Comparison of ENCODE assay signal across 8 mouse cellular contexts in genomic region chr17:47596162-47596838, GRCm38 (mm10). TPM values are rescaled to one million over a fixed set of nuclear protein-coding genes. Genes with fewer than 3 reads are reported as not detected.
DNase-seq lines count a peak whose midpoint lies in the region; ATAC-seq and TF ChIP-seq lines count a peak whose summit lies in the region.

No protein-coding gene starts in this region.

- no peaks in the 10 kb centered on the region for H3K9me3 ChIP-seq in kidney, embryonic 14.5 days (ENCODE audit: control insufficient read depth, low read length)
- no peaks in the 10 kb centered on the region for H3K9me3 ChIP-seq in hindbrain, embryonic 13.5 days
- H3K9me3 ChIP-seq in midbrain, embryonic 11.5 days (ENCODE audit: control insufficient read depth, low read length) = no peaks in the 10 kb centered on the region

- no peak for TF ChIP-seq CTCF in brain, embryonic 14.5 days (IDR thresholded peaks at IDR 0.05; ENCODE audit: borderline replicate concordance, extremely low read depth, insufficient read depth, insufficient read length)

- no peak for DNase-seq in kidney, adult 9 months
- DNase-seq in brain, embryonic 14.5 days (ENCODE audit: low read depth) = peak; percentile 22
- DNase-seq in midbrain, embryonic 11.5 days (ENCODE audit: low spot score, missing footprints) = peak; percentile 97
- no peak for DNase-seq in gastrocnemius, adult 18-20 months (ENCODE audit: low spot score)
- DNase-seq in embryo, embryonic 10 days (ENCODE audit: low spot score) = no peak
- DNase-seq in kidney, postnatal 36 days = no peak

- peaks cover 34% of the 10 kb centered on the region for H3K4me1 ChIP-seq in kidney, embryonic 14.5 days (ENCODE audit: control insufficient read depth, insufficient read depth, low read length)
- peaks cover 53% of the 10 kb centered on the region for H3K4me1 ChIP-seq in hindbrain, embryonic 13.5 days (replicated peaks)
- peaks cover 37% of the 10 kb centered on the region for H3K4me1 ChIP-seq in midbrain, embryonic 11.5 days (ENCODE audit: control insufficient read depth, insufficient read depth, low read length)

- H3K36me3 ChIP-seq in kidney, embryonic 14.5 days (ENCODE audit: control insufficient read depth, insufficient read depth, low read length) = peaks cover 51% of the 10 kb centered on the region
- H3K36me3 ChIP-seq in hindbrain, embryonic 13.5 days = peaks cover 28% of the 10 kb centered on the region
- H3K36me3 ChIP-seq in midbrain, embryonic 11.5 days (ENCODE audit: control insufficient read depth, insufficient read depth, low read length) = peaks cover 2% of the 10 kb centered on the region

- WGBS in kidney, embryonic 14.5 days = 21% methylated on average over 6 of the region's 6 CpGs
- 29% methylated on average over 6 of the region's 6 CpGs for WGBS in hindbrain, embryonic 13.5 days
- 15% methylated on average over 6 of the region's 6 CpGs for WGBS in midbrain, embryonic 11.5 days

- ATAC-seq in kidney, embryonic 14.5 days (ENCODE audit: low FRiP score, low TSS enrichment) = no peak
- no peak for ATAC-seq in hindbrain, embryonic 13.5 days (ENCODE audit: low FRiP score)
- peak; percentile 33 for ATAC-seq in midbrain, embryonic 11.5 days (ENCODE audit: low FRiP score)

- H3K4me3 ChIP-seq in kidney, embryonic 14.5 days (ENCODE audit: low read length) = peak overlapping the region; percentile 81
- peak overlapping the region; percentile 73 for H3K4me3 ChIP-seq in hindbrain, embryonic 13.5 days
- peak overlapping the region; percentile 78 for H3K4me3 ChIP-seq in midbrain, embryonic 11.5 days (ENCODE audit: low read depth, low read length)

- no peaks in the 10 kb centered on the region for H3K27me3 ChIP-seq in kidney, embryonic 14.5 days (ENCODE audit: control insufficient read depth, insufficient read depth, low read length)
- H3K27me3 ChIP-seq in hindbrain, embryonic 13.5 days = 0 out of 2 replicates have a peak, but pooled peaks cover 6% of the 10 kb centered on the region
- H3K27me3 ChIP-seq in midbrain, embryonic 11.5 days (ENCODE audit: control insufficient read depth, insufficient read depth, low read length) = no peaks in the 10 kb centered on the region

- peak overlapping the region; percentile 90 for H3K9ac ChIP-seq in kidney, embryonic 14.5 days (ENCODE audit: low read depth, low read length)
- peak overlapping the region; percentile 85 for H3K9ac ChIP-seq in hindbrain, embryonic 13.5 days
- H3K9ac ChIP-seq in midbrain, embryonic 11.5 days (ENCODE audit: low read length) = peak overlapping the region; percentile 87

- TF ChIP-seq POLR2A in brain, embryonic 14.5 days (IDR thresholded peaks at IDR 0.05; ENCODE audit: borderline replicate concordance, extremely low read depth, insufficient read depth, insufficient read length, poor library complexity, severe bottlenecking) = no peak

- H3K4me2 ChIP-seq in kidney, embryonic 14.5 days (replicated peaks; ENCODE audit: low read depth, low read length) = peak overlapping the region; percentile 70
- H3K4me2 ChIP-seq in hindbrain, embryonic 13.5 days = peak overlapping the region; percentile 98
- H3K4me2 ChIP-seq in midbrain, embryonic 11.5 days = peak overlapping the region; percentile 86

- H3K27ac ChIP-seq in kidney, embryonic 14.5 days (ENCODE audit: low read depth, low read length) = peak overlapping the region; percentile 95
- H3K27ac ChIP-seq in hindbrain, embryonic 13.5 days = peak overlapping the region; percentile 88
- peak overlapping the region; percentile 97 for H3K27ac ChIP-seq in midbrain, embryonic 11.5 days (ENCODE audit: low read depth, low read length)

RNA-seq across cellular contexts. Expression of gene Bysl, which starts 15.0 kb away (rescaled TPM):
- 19.5 and 24.4 TPM in 2 replicates for polyA plus RNA-seq in kidney, embryonic 14.5 days (2014; fragmentation: Nextera tagmentation; extraction: Ambion mirVana)
- polyA plus RNA-seq in brain, embryonic 14.5 days (2012; rRNA removed) = 27.1 and 31.1 TPM in 2 replicates
- polyA plus RNA-seq in hindbrain, embryonic 13.5 days (2015; fragmentation: Nextera tagmentation; extraction: Ambion mirVana) = 33.9 and 34.2 TPM in 2 replicates
- polyA plus RNA-seq in midbrain, embryonic 11.5 days (2014; fragmentation: Nextera tagmentation; extraction: Ambion mirVana) = 29.6 and 30.4 TPM in 2 replicates
- total RNA-seq in gastrocnemius, adult 18-20 months (2021) = 10 to 100 TPM; 13.9 to 15.3 TPM

RNA-seq across cellular contexts. Expression of gene Med20, which starts 15.1 kb away (rescaled TPM):
- 39.1 and 48.0 TPM in 2 replicates for polyA plus RNA-seq in kidney, embryonic 14.5 days (2014; fragmentation: Nextera tagmentation; extraction: Ambion mirVana)
- 43.1 and 59.0 TPM in 2 replicates for polyA plus RNA-seq in brain, embryonic 14.5 days (2012; rRNA removed)
- 42.5 and 44.8 TPM in 2 replicates for polyA plus RNA-seq in hindbrain, embryonic 13.5 days (2015; fragmentation: Nextera tagmentation; extraction: Ambion mirVana)
- polyA plus RNA-seq in midbrain, embryonic 11.5 days (2014; fragmentation: Nextera tagmentation; extraction: Ambion mirVana) = 39.0 and 41.2 TPM in 2 replicates
- total RNA-seq in gastrocnemius, adult 18-20 months (2021) = 10 to 100 TPM; 14.7 to 15.4 TPM

RNA-seq across cellular contexts. Expression of gene Gm20517, which starts 15.1 kb away (rescaled TPM):
- polyA plus RNA-seq in kidney, embryonic 14.5 days (2014; fragmentation: Nextera tagmentation; extraction: Ambion mirVana) = 1.6 and 4.2 TPM in 2 replicates
- polyA plus RNA-seq in brain, embryonic 14.5 days (2012; rRNA removed) = 1.7 and 2.6 TPM in 2 replicates
- 2.1 and 2.7 TPM in 2 replicates for polyA plus RNA-seq in hindbrain, embryonic 13.5 days (2015; fragmentation: Nextera tagmentation; extraction: Ambion mirVana)
- polyA plus RNA-seq in midbrain, embryonic 11.5 days (2014; fragmentation: Nextera tagmentation; extraction: Ambion mirVana) = 1.4 and 1.8 TPM in 2 replicates
- total RNA-seq in gastrocnemius, adult 18-20 months (2021) = 1 to 10 TPM; 1.6 to 2.6 TPM

RNA-seq across cellular contexts. Expression of gene Usp49, which starts 34.2 kb away (rescaled TPM):
- 6.6 and 8.1 TPM in 2 replicates for polyA plus RNA-seq in kidney, embryonic 14.5 days (2014; fragmentation: Nextera tagmentation; extraction: Ambion mirVana)
- 32.8 and 36.9 TPM in 2 replicates for polyA plus RNA-seq in brain, embryonic 14.5 days (2012; rRNA removed)
- 8.6 and 9.1 TPM in 2 replicates for polyA plus RNA-seq in hindbrain, embryonic 13.5 days (2015; fragmentation: Nextera tagmentation; extraction: Ambion mirVana)
- polyA plus RNA-seq in midbrain, embryonic 11.5 days (2014; fragmentation: Nextera tagmentation; extraction: Ambion mirVana) = 6.3 and 8.0 TPM in 2 replicates
- 1 to 10 TPM; 3.0 to 3.5 TPM for total RNA-seq in gastrocnemius, adult 18-20 months (2021)

Comparison
In these comparisons a context has a peak if more than half of its experiments do, and no peak if none do; other contexts are left out.
1. DNase-seq: peak in brain, embryonic 14.5 days (single experiment) and midbrain, embryonic 11.5 days (single experiment); none in kidney, adult 9 months (single experiment), gastrocnemius, adult 18-20 months (single experiment), embryo, embryonic 10 days (single experiment) and kidney, postnatal 36 days (0 of 2).
2. Peak in every context shown above with its lines, with median percentiles within 50 percentile points of each other: H3K27ac ChIP-seq, H3K4me2 ChIP-seq, H3K4me3 ChIP-seq and H3K9ac ChIP-seq.